Mouse (Mus musculus) stomach, postnatal 0 days (tissue): ENCODE data around the gene Hacd2.

ENCODE experiments used
- CTCF ChIP-seq: IDR thresholded peaks from 2 replicates; pipeline ENCODE4 v1.5.1; 2016; ENCODE audit warnings: antibody characterized with exemption, low read depth, mild to moderate bottlenecking, moderate library complexity
- EP300 ChIP-seq: optimal IDR thresholded peaks from 2 replicates; pipeline ENCODE3; 2016; ENCODE audit warnings: antibody characterized with exemption

DNA sequence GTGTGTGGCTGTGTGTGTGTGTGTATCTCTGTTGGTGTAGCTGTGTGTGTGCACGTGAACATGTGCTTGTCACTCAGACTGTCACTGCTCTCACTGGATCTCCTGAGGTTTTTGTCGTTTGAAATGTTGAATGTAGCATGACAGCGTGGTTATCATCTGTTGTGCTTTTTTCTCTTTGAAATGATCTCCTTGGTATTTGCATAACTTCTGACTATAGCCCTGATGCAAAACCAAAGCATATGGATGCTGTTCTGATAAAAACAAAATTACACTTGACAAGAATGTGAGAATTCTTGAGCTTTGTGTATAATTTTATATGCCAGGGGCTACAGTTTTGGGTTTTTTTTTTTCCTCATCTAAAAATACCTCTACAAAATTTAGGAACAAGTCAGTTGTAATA is 23.2 kb upstream of the Hacd2 start:
- TF ChIP-seq CTCF (no peak), EP300 (no peak)
